Mouse (Mus musculus): ENCODE measurements around the gene Ptcra.

GRCm38 (mm10) chr17:46750580-46750979 lies 12.9 kb downstream of the Ptcra start:
- TF ChIP-seq GABPA (IDR thresholded peaks at IDR 0.05; ENCODE audit: insufficient replicate concordance, low read depth, low read length) (no peak), CTCF (conservative IDR thresholded peaks at IDR 0.05 in 1 of 2, IDR thresholded peaks at IDR 0.05 in 1 of 2; ENCODE audit: low read depth in 2 of 2, low read length in 2 of 2) (no peak), POLR2A (IDR thresholded peaks at IDR 0.05; ENCODE audit: low read depth, low read length) (no peak; the same call in 1 of the 2 replicates), NELFE (IDR thresholded peaks at IDR 0.05; ENCODE audit: low read depth, low read length) (no peak; the same call in 1 of the 2 replicates)
